Mouse (Mus musculus) right cerebral cortex, postnatal 14 days (tissue): ENCODE data around the gene Rbmxl1.

ENCODE experiments used
- DNase-seq: peaks from one replicate; pipeline ENCODE4 v3.0.0; 2022

Rbmxl1 gene

GRCm38 (mm10) chr8:78489733-78490132, 19.0 kb downstream of the Rbmxl1 start:
- DNase-seq, result no peak

GRCm38 (mm10) chr8:78477051-78477829, 31.5 kb downstream of the Rbmxl1 start:
- no peak for DNase-seq

- DNase-seq, result no peak
Observed at GRCm38 (mm10) chr8:78467889-78468288, 40.8 kb downstream of the Rbmxl1 start.

- no peak for DNase-seq
Observed at GRCm38 (mm10) chr8:78463941-78464340, 44.8 kb downstream of the Rbmxl1 start.

- DNase-seq, result no peak
Observed at GRCm38 (mm10) chr8:78456441-78456840, 52.3 kb downstream of the Rbmxl1 start.
